Mouse (Mus musculus): ENCODE measurements around the gene Nol3.
A peak's percentile ranks its signal among the peaks of the same experiment; 100 is the strongest.
"Not testable (repeated sequence)": the region's sequence is repeated elsewhere in the genome, so short reads cannot be mapped to it uniquely, and the experiment has no call there.

Nol3 gene

GRCm38 (mm10) chr8:105275840-105276239, at the start of gene Nol3:
TSS of gene Nol3 (plus strand) at chr8:105276140.
- DNase-seq (ENCODE audit: low read depth, low spot score) = no peak

- DNase-seq (ENCODE audit: low read depth, low spot score) = no peak
These were observed 44.2 kb upstream of the Nol3 start for GRCm38 (mm10) chr8:105231503-105232320.

GRCm38 (mm10) chr8:105232321-105232693, 43.6 kb upstream of the Nol3 start:
- DNase-seq (ENCODE audit: low read depth, low spot score) = not testable (repeated sequence)

GRCm38 (mm10) chr8:105233126-105233935, 42.6 kb upstream of the Nol3 start:
- no peak for DNase-seq (ENCODE audit: low read depth, low spot score)

- no peak for DNase-seq (ENCODE audit: low read depth, low spot score)
These were observed 40.7 kb upstream of the Nol3 start for GRCm38 (mm10) chr8:105235206-105235605.

GRCm38 (mm10) chr8:105237442-105238142, 38.3 kb upstream of the Nol3 start:
- DNase-seq (ENCODE audit: low read depth, low spot score) = no peak

- DNase-seq (ENCODE audit: low read depth, low spot score) = no peak
These were observed 34.9 kb upstream of the Nol3 start for GRCm38 (mm10) chr8:105241016-105241415.

GRCm38 (mm10) chr8:105251954-105252353, 24.0 kb upstream of the Nol3 start:
- DNase-seq (ENCODE audit: low read depth, low spot score) = no peak

GRCm38 (mm10) chr8:105252680-105253537, 23.0 kb upstream of the Nol3 start:
- DNase-seq (ENCODE audit: low read depth, low spot score) = no peak

GRCm38 (mm10) chr8:105253766-105254151, 22.2 kb upstream of the Nol3 start:
- no peak for DNase-seq (ENCODE audit: low read depth, low spot score)

GRCm38 (mm10) chr8:105254152-105254965, 21.6 kb upstream of the Nol3 start:
- DNase-seq (ENCODE audit: low read depth, low spot score) = peak; percentile 93

GRCm38 (mm10) chr8:105254966-105255350, 21.0 kb upstream of the Nol3 start, which contains the start of gene B3gnt9:
TSS of gene B3gnt9 (minus strand) at chr8:105255153.
- DNase-seq (ENCODE audit: low read depth, low spot score) = peak; percentile 64

GRCm38 (mm10) chr8:105257318-105258114, 18.4 kb upstream of the Nol3 start:
- no peak for DNase-seq (ENCODE audit: low read depth, low spot score)

GRCm38 (mm10) chr8:105258911-105259720, 16.8 kb upstream of the Nol3 start:
- no peak for DNase-seq (ENCODE audit: low read depth, low spot score)

- DNase-seq (ENCODE audit: low read depth, low spot score) = peak; percentile 84
These were observed 16.1 kb upstream of the Nol3 start for GRCm38 (mm10) chr8:105259721-105260320.

GRCm38 (mm10) chr8:105260371-105261099, 15.4 kb upstream of the Nol3 start:
- no peak for DNase-seq (ENCODE audit: low read depth, low spot score)

GRCm38 (mm10) chr8:105261326-105261980, 14.5 kb upstream of the Nol3 start:
- no peak for DNase-seq (ENCODE audit: low read depth, low spot score)
